ENCODE assay signal across 31 mouse cellular contexts in genomic region chr8:128397441-128397840, GRCm38 (mm10). TPM values are rescaled to one million over a fixed set of nuclear protein-coding genes. Genes with fewer than 3 reads are reported as not detected.
DNase-seq lines count a peak whose midpoint lies in the region; ATAC-seq and TF ChIP-seq lines count a peak whose summit lies in the region.
"Had no signal": no experiment of that assay in that cellular context is flagged by ENCODE, and none has a peak within 500 bp of the region (broad histone marks: within the 10 kb centered on the region; RNA-seq: fewer than 3 reads in every experiment).

No protein-coding gene starts in this region.

- H3K4me1 ChIP-seq in heart, postnatal 0 days (ENCODE audit: control insufficient read depth, insufficient read depth), result peaks cover 40% of the 10 kb centered on the region
- no peaks in the 10 kb centered on the region for H3K4me1 ChIP-seq in embryonic facial prominence, embryonic 11.5 days (ENCODE audit: control insufficient read depth, insufficient read depth, low read length)
- peaks cover 65% of the 10 kb centered on the region for H3K4me1 ChIP-seq in limb, embryonic 13.5 days
- 0 out of 2 replicates have a peak, but pooled peaks cover 7% of the 10 kb centered on the region for H3K4me1 ChIP-seq in hindbrain, embryonic 14.5 days (replicated peaks; ENCODE audit: control insufficient read depth, insufficient read depth, low read length)
- H3K4me1 ChIP-seq: stomach, embryonic 15.5 days had no signal

- no peak for TF ChIP-seq EP300 in heart, postnatal 0 days (IDR thresholded peaks at IDR 0.05; ENCODE audit: low read depth)

- H3K9ac ChIP-seq in heart, postnatal 0 days (replicated peaks; ENCODE audit: low read depth, low read length), result no peak overlapping the region
- no peak overlapping the region for H3K9ac ChIP-seq in embryonic facial prominence, embryonic 11.5 days (replicated peaks; ENCODE audit: low read length)
- H3K9ac ChIP-seq in limb, embryonic 13.5 days, result no peak overlapping the region
- no peak overlapping the region for H3K9ac ChIP-seq in hindbrain, embryonic 14.5 days
- H3K9ac ChIP-seq: hindbrain, embryonic 15.5 days; limb, embryonic 15.5 days; liver, embryonic 13.5 days; midbrain, embryonic 15.5 days; neural tube, embryonic 15.5 days; stomach, embryonic 15.5 days had no signal

- peaks cover 12% of the 10 kb centered on the region; the same call in 1 of the 2 replicates for H3K36me3 ChIP-seq in heart, postnatal 0 days (replicated peaks; ENCODE audit: control insufficient read depth, insufficient read depth, low read length)
- no peaks in the 10 kb centered on the region for H3K36me3 ChIP-seq in embryonic facial prominence, embryonic 11.5 days (replicated peaks; ENCODE audit: control insufficient read depth, insufficient read depth, low read depth, low read length)
- no peaks in the 10 kb centered on the region for H3K36me3 ChIP-seq in limb, embryonic 13.5 days
- H3K36me3 ChIP-seq in hindbrain, embryonic 14.5 days (replicated peaks; ENCODE audit: control insufficient read depth, insufficient read depth), result no peaks in the 10 kb centered on the region
- H3K36me3 ChIP-seq: embryonic facial prominence, embryonic 13.5 days; hindbrain, embryonic 15.5 days; limb, embryonic 15.5 days; liver, embryonic 13.5 days; midbrain, embryonic 15.5 days; neural tube, embryonic 15.5 days; stomach, embryonic 15.5 days had no signal

- H3K4me2 ChIP-seq in heart, postnatal 0 days (ENCODE audit: low read depth, low read length), result no peak overlapping the region
- no peak overlapping the region for H3K4me2 ChIP-seq in embryonic facial prominence, embryonic 11.5 days (ENCODE audit: low read depth, low read length)
- H3K4me2 ChIP-seq in limb, embryonic 13.5 days (replicated peaks), result peak overlapping the region; percentile 28
- no peak overlapping the region for H3K4me2 ChIP-seq in hindbrain, embryonic 14.5 days (replicated peaks)
- H3K4me2 ChIP-seq: embryonic facial prominence, embryonic 13.5 days; heart, embryonic 11.5 days; hindbrain, embryonic 15.5 days; limb, embryonic 15.5 days; liver, embryonic 13.5 days; midbrain, embryonic 15.5 days; neural tube, embryonic 15.5 days; stomach, embryonic 15.5 days had no signal

- no peak for ATAC-seq in heart, postnatal 0 days (ENCODE audit: insufficient read depth, low read depth)
- ATAC-seq in embryonic facial prominence, embryonic 11.5 days (replicated peaks; ENCODE audit: insufficient number of reproducible peaks, low FRiP score, low TSS enrichment, low read depth), result no peak
- ATAC-seq in limb, embryonic 13.5 days (ENCODE audit: low FRiP score, low read depth), result no peak
- ATAC-seq in hindbrain, embryonic 14.5 days (ENCODE audit: low FRiP score), result no peak
- ATAC-seq: forebrain, embryonic 16.5 days; inflammation-experienced regulatory T-cells, adult 6 months; lung, postnatal 0 days; midbrain, embryonic 15.5 days had no signal

- no peak for DNase-seq in heart, postnatal 0 days (ENCODE audit: low spot score)
- no peak for DNase-seq in heart, adult 18-20 months
- DNase-seq in embryo, embryonic 10.5 days (ENCODE audit: low spot score), result peak; percentile 57
- DNase-seq in embryonic facial prominence, embryonic 11.5 days (ENCODE audit: low spot score), result peak; percentile 41
- DNase-seq in urinary bladder, adult 18-20 months (ENCODE audit: low spot score in 2 of 2), result no peak
- DNase-seq in hindbrain, embryonic 14.5 days (ENCODE audit: low spot score), result no peak
- DNase-seq: adrenal gland, postnatal 14 days; cerebellum, adult 11-12 months; cerebellum, adult 9-11 months; gastrocnemius, postnatal 10 days; heart, postnatal 10 days; kidney, adult 11 months; kidney, postnatal 4 days; layer of hippocampus, adult 9-11 months; liver, embryonic 13.5 days; lung, adult 18-20 months; right cerebral cortex, postnatal 14 days; thymus, postnatal 14 days had no signal

- H3K27me3 ChIP-seq in heart, postnatal 0 days (ENCODE audit: control insufficient read depth, insufficient read depth, low read length), result no peaks in the 10 kb centered on the region
- no peaks in the 10 kb centered on the region for H3K27me3 ChIP-seq in embryonic facial prominence, embryonic 11.5 days (ENCODE audit: control insufficient read depth, insufficient read depth, low read length)
- no peaks in the 10 kb centered on the region for H3K27me3 ChIP-seq in limb, embryonic 13.5 days
- no peaks in the 10 kb centered on the region for H3K27me3 ChIP-seq in hindbrain, embryonic 14.5 days (ENCODE audit: control insufficient read depth, insufficient read depth, low read length)
- H3K27me3 ChIP-seq: embryonic facial prominence, embryonic 13.5 days; hindbrain, embryonic 15.5 days; limb, embryonic 15.5 days; liver, embryonic 13.5 days; midbrain, embryonic 15.5 days; neural tube, embryonic 15.5 days; stomach, embryonic 15.5 days had no signal

- 0 out of 2 replicates have a peak overlapping the region, but pooled peaks have one; percentile 14 for H3K27ac ChIP-seq in heart, postnatal 0 days (ENCODE audit: low read depth)
- H3K27ac ChIP-seq in embryonic facial prominence, embryonic 11.5 days (replicated peaks; ENCODE audit: low read depth, low read length), result no peak overlapping the region
- no peak overlapping the region for H3K27ac ChIP-seq in limb, embryonic 13.5 days
- H3K27ac ChIP-seq in hindbrain, embryonic 14.5 days, result no peak overlapping the region
- H3K27ac ChIP-seq: embryonic facial prominence, embryonic 13.5 days; hindbrain, embryonic 15.5 days; limb, embryonic 15.5 days; liver, embryonic 13.5 days; macrophage; midbrain, embryonic 15.5 days; neural tube, embryonic 15.5 days; stomach, embryonic 15.5 days had no signal

- H3K4me3 ChIP-seq in heart, postnatal 0 days (ENCODE audit: low read depth, low read length), result no peak overlapping the region
- H3K4me3 ChIP-seq in embryonic facial prominence, embryonic 11.5 days (ENCODE audit: low read depth, low read length), result no peak overlapping the region
- no peak overlapping the region for H3K4me3 ChIP-seq in limb, embryonic 13.5 days
- no peak overlapping the region for H3K4me3 ChIP-seq in hindbrain, embryonic 14.5 days (replicated peaks; ENCODE audit: low read length)
- H3K4me3 ChIP-seq: embryonic facial prominence, embryonic 13.5 days; hindbrain, embryonic 15.5 days; limb, embryonic 15.5 days; liver, embryonic 13.5 days; midbrain, embryonic 15.5 days; neural tube, embryonic 15.5 days; stomach, embryonic 15.5 days had no signal

- H3K9me3 ChIP-seq in heart, postnatal 0 days (replicated peaks; ENCODE audit: control insufficient read depth, low read length), result no peaks in the 10 kb centered on the region
- no peaks in the 10 kb centered on the region for H3K9me3 ChIP-seq in embryonic facial prominence, embryonic 11.5 days (replicated peaks; ENCODE audit: control insufficient read depth, low read length)
- H3K9me3 ChIP-seq in limb, embryonic 13.5 days, result no peaks in the 10 kb centered on the region
- H3K9me3 ChIP-seq in hindbrain, embryonic 14.5 days (ENCODE audit: control insufficient read depth, low read length), result no peaks in the 10 kb centered on the region
- H3K9me3 ChIP-seq: embryonic facial prominence, embryonic 13.5 days; hindbrain, embryonic 15.5 days; limb, embryonic 15.5 days; liver, embryonic 13.5 days; midbrain, embryonic 15.5 days; neural tube, embryonic 15.5 days; stomach, embryonic 15.5 days had no signal

- TF ChIP-seq CTCF in heart, postnatal 0 days (IDR thresholded peaks at IDR 0.05; ENCODE audit: low read depth), result no peak

- 40% methylated on average over 3 of the region's 3 CpGs for WGBS in heart, postnatal 0 days
- WGBS in embryonic facial prominence, embryonic 11.5 days, result 22% methylated on average over 3 of the region's 3 CpGs
- 24% methylated on average over 3 of the region's 3 CpGs for WGBS in limb, embryonic 13.5 days
- WGBS in hindbrain, embryonic 14.5 days, result 45% methylated on average over 3 of the region's 3 CpGs

RNA-seq across cellular contexts. Expression of gene Nrp1, which starts 39.0 kb away (rescaled TPM):
- 122 and 126 TPM in 2 replicates for total RNA-seq in heart, postnatal 0 days (2014; rRNA removed; ENCODE audit: low replicate concordance)
- polyA plus RNA-seq in heart, postnatal 0 days (2015; fragmentation: Nextera tagmentation; extraction: Ambion mirVana), result 90.5 TPM in 2 replicates
- 100 to 1,000 TPM in 1 of 2 experiments, 10 to 100 TPM in 1; 88.3 to 107 TPM for total RNA-seq in heart, adult 18-20 months (2021)
- polyA plus RNA-seq in embryonic facial prominence, embryonic 11.5 days (2014; fragmentation: Nextera tagmentation; extraction: Ambion mirVana), result 42.8 and 42.9 TPM in 2 replicates
- polyA plus RNA-seq in limb, embryonic 13.5 days (2015; fragmentation: Nextera tagmentation; extraction: Ambion mirVana), result 69.2 and 71.4 TPM in 2 replicates
- polyA plus RNA-seq in hindbrain, embryonic 14.5 days (2014; fragmentation: Nextera tagmentation; extraction: Ambion mirVana), result 72.7 and 82.2 TPM in 2 replicates
- total RNA-seq: MEL had no signal

Comparison
In these comparisons a context has a peak if more than half of its experiments do, and no peak if none do; other contexts are left out.
1. DNase-seq: peak in embryo, embryonic 10.5 days (single experiment) and embryonic facial prominence, embryonic 11.5 days (single experiment); none in heart, postnatal 0 days (single experiment), heart, adult 18-20 months (0 of 2), urinary bladder, adult 18-20 months (0 of 2) and hindbrain, embryonic 14.5 days (single experiment).